Mouse (Mus musculus) Muller cell, postnatal 12 days (primary cell): ENCODE data around the gene Abhd18.
"Not testable (repeated sequence)": the region's sequence is repeated elsewhere in the genome, so short reads cannot be mapped to it uniquely, and the experiment has no call there.

ENCODE experiments used
- DNase-seq: peaks from one replicate; pipeline ENCODE4 v3.0.0-alpha.2; 2015; ENCODE audit errors: inconsistent ontology term

Abhd18 gene

GRCm38 (mm10) chr3:40846957-40847017 lies at the start of gene Abhd18:
TSS of gene Abhd18 (plus strand) at chr3:40846970.
- DNase-seq: not testable (repeated sequence)

- peak; percentile 7 for DNase-seq
These were observed 48.7 kb upstream of the Abhd18 start for GRCm38 (mm10) chr3:40798054-40798453.

GRCm38 (mm10) chr3:40798500-40798899 lies 48.3 kb upstream of the Abhd18 start:
- DNase-seq: peak; percentile 40

- DNase-seq: peak; percentile 94
These were observed 47.0 kb upstream of the Abhd18 start, which contains the start of gene Plk4 for GRCm38 (mm10) chr3:40799530-40800372. TSS of gene Plk4 (plus strand) at chr3:40800019.

- peak; percentile 69 for DNase-seq
These were observed 46.4 kb upstream of the Abhd18 start for GRCm38 (mm10) chr3:40800373-40800823.

GRCm38 (mm10) chr3:40806871-40807270 lies 39.9 kb upstream of the Abhd18 start:
- DNase-seq: no peak

- no peak for DNase-seq
These were observed 38.1 kb upstream of the Abhd18 start for GRCm38 (mm10) chr3:40808686-40809085.

GRCm38 (mm10) chr3:40809894-40810293 lies 36.9 kb upstream of the Abhd18 start:
- DNase-seq: no peak

GRCm38 (mm10) chr3:40813275-40813674 lies 33.5 kb upstream of the Abhd18 start:
- DNase-seq: no peak

- not testable (repeated sequence) for DNase-seq
These were observed 1.2 kb upstream of the Abhd18 start for GRCm38 (mm10) chr3:40845521-40845920.

GRCm38 (mm10) chr3:40846473-40846956 lies 255 bp upstream of the Abhd18 start, which contains the start of gene Mfsd8:
TSS of gene Mfsd8 (minus strand) at chr3:40846886.
- DNase-seq: peak; percentile 99

GRCm38 (mm10) chr3:40847018-40847417 lies 248 bp downstream of the Abhd18 start:
- peak; percentile 66 for DNase-seq

GRCm38 (mm10) chr3:40847936-40848335 lies 1.2 kb downstream of the Abhd18 start:
- DNase-seq: peak; percentile 1

- DNase-seq: not testable (repeated sequence)
These were observed 6.5 kb downstream of the Abhd18 start for GRCm38 (mm10) chr3:40853123-40853738.

- DNase-seq: peak; percentile 99
These were observed 47.1 kb downstream of the Abhd18 start for GRCm38 (mm10) chr3:40893816-40894258.

GRCm38 (mm10) chr3:40894336-40894735 lies 47.6 kb downstream of the Abhd18 start:
- DNase-seq: peak; percentile 39

- not testable (repeated sequence) for DNase-seq
These were observed 55.7 kb downstream of the Abhd18 start, which contains the start of gene 1700034I23Rik for GRCm38 (mm10) chr3:40902443-40902842. TSS of gene 1700034I23Rik (minus strand) at chr3:40902543.

- DNase-seq: no peak
These were observed 91.4 kb downstream of the Abhd18 start for GRCm38 (mm10) chr3:40938189-40938588.

GRCm38 (mm10) chr3:40938592-40938991 lies 91.8 kb downstream of the Abhd18 start:
- DNase-seq: no peak

GRCm38 (mm10) chr3:40939019-40939418 lies 92.2 kb downstream of the Abhd18 start:
- no peak for DNase-seq

GRCm38 (mm10) chr3:40949170-40949902 lies 102.6 kb downstream of the Abhd18 start, which contains the start of gene Larp1b:
TSS of gene Larp1b (plus strand) at chr3:40949828.
- DNase-seq: peak; percentile 100

- DNase-seq: peak; percentile 48
These were observed 103.3 kb downstream of the Abhd18 start for GRCm38 (mm10) chr3:40949903-40950600.
